Mouse (Mus musculus): ENCODE results near the gene Cask. TPM values are rescaled to one million over a fixed set of nuclear protein-coding genes. Genes with fewer than 3 reads are reported as not detected.
A peak's percentile ranks its signal among the peaks of the same experiment; 100 is the strongest.

The Cask gene
- total and polyA plus RNA-seq, 3 experiments: 1.8 to 16.2 (median 15.7) TPM

DNA sequence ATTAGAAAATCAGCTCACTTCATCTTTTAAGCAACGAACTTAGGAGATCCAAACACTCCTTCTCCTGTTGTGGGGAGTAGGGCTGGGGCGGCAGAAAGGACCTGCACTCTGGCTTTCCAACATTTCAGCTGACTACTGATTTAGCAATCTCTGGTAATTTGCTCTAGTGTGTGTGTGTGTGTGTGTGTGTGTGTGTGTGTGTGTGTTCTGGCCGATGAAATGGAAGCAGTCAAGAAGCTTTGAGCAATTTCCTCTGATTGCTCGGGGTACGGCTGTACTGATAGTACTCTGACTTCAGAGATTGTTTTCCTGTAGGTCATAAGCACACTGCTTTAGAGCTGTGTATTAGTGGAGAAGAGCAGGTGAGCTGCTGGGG is 331.8 kb downstream of the Cask start:
- DNase-seq: peak in 1 of 2 experiments; percentile 45
- Histone ChIP-seq H3K36me3 (ENCODE audit: control insufficient read depth, insufficient read depth, low read length) (no peaks in the 10 kb centered on the region), H3K4me1 (ENCODE audit: control insufficient read depth, insufficient read depth, low read length) (peaks cover 13% of the 10 kb centered on the region), H3K79me2 (replicated peaks; ENCODE audit: control insufficient read depth, insufficient read depth, low read length) (no peaks in the 10 kb centered on the region), H3K9ac (ENCODE audit: low read depth, low read length) (no peak overlapping the region), H3K27me3 (ENCODE audit: control insufficient read depth, insufficient read depth, low read length) (no peaks in the 10 kb centered on the region), H3K27ac (peak overlapping the region; percentile 55), H3K4me3 (no peak overlapping the region)
- intact Hi-C loops (cut with DNase I): loop anchor here (2.0 to 5.0 kb wide), 2 partner anchors 135 to 237 kb away; partner anchors contain the start of gene Ddx3x
- TF ChIP-seq POLR2A (IDR thresholded peaks at IDR 0.05; ENCODE audit: insufficient read depth, low read depth, low read length) (no peak), CTCF (IDR thresholded peaks at IDR 0.05) (no peak), EP300 (IDR thresholded peaks at IDR 0.05; ENCODE audit: insufficient read depth, low read depth, low read length) (no peak)
- WGBS: 28% methylated on average over 5 of the region's 5 CpGs

DNA sequence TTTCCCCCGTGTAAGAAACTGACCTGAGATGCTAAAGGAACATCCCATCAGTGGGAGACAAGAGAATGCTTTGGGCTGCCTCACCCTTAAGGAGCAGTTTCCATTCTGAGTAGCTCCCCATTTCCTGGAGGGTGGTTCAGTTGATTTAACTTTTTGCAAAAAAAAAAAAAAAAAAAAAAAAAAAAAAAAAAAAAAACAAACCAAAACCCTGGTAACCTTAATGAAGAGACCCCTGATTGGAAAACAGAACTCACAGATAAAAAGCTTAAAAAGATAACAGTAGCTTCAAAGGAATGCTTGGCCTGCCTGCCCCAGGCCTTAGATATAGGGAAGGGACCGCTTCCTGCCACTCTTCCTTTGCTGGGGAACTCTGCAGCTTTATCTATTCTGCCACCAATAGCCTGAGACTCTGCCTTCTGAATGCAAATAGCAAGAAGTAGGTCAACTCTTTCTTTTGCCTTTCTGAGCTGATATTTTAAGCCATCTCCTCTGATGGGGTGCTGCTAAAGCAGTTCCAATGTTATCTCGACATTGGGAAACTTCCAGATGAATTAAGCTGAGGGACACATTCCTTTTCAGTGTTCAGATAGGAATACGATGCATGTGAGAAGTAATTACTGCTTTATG is 332.3 kb downstream of the Cask start:
- TF ChIP-seq EP300 (IDR thresholded peaks at IDR 0.05; ENCODE audit: insufficient read depth, low read depth, low read length) (no peak), CTCF (IDR thresholded peaks at IDR 0.05) (no peak), POLR2A (IDR thresholded peaks at IDR 0.05; ENCODE audit: insufficient read depth, low read depth, low read length) (no peak)
- intact Hi-C loops (cut with DNase I): loop anchor here (2.0 to 5.0 kb wide), 2 partner anchors 136 to 237 kb away; partner anchors contain the start of gene Ddx3x
- H3K36me3 ChIP-seq (ENCODE audit: control insufficient read depth, insufficient read depth, low read length): no peaks in the 10 kb centered on the region
- no peak for DNase-seq
- H3K4me1 ChIP-seq (ENCODE audit: control insufficient read depth, insufficient read depth, low read length): peaks cover 13% of the 10 kb centered on the region
- H3K27me3 ChIP-seq (ENCODE audit: control insufficient read depth, insufficient read depth, low read length): no peaks in the 10 kb centered on the region
- peak overlapping the region; percentile 55 for H3K27ac ChIP-seq
- no peak overlapping the region for H3K9ac ChIP-seq (ENCODE audit: low read depth, low read length)
- no peaks in the 10 kb centered on the region for H3K79me2 ChIP-seq (replicated peaks; ENCODE audit: control insufficient read depth, insufficient read depth, low read length)
- no peak overlapping the region for H3K4me3 ChIP-seq
- WGBS: 35% methylated on average over 4 of the region's 4 CpGs

GRCm38 (mm10) chrX:13518019-13518418 is 333.1 kb downstream of the Cask start:
- H3K9ac ChIP-seq (ENCODE audit: low read depth, low read length): no peak overlapping the region
- peak in 1 of 2 experiments; percentile 17 for DNase-seq
- WGBS: 51% methylated on average over 10 of the region's 10 CpGs
- H3K4me3 ChIP-seq: no peak overlapping the region
- TF ChIP-seq EP300 (IDR thresholded peaks at IDR 0.05; ENCODE audit: insufficient read depth, low read depth, low read length): no peak
- TF ChIP-seq POLR2A (IDR thresholded peaks at IDR 0.05; ENCODE audit: insufficient read depth, low read depth, low read length): no peak
- no peak for TF ChIP-seq CTCF (IDR thresholded peaks at IDR 0.05)
- peak overlapping the region; percentile 4 for H3K27ac ChIP-seq
- H3K27me3 ChIP-seq (ENCODE audit: control insufficient read depth, insufficient read depth, low read length): no peaks in the 10 kb centered on the region
- peaks cover 13% of the 10 kb centered on the region for H3K4me1 ChIP-seq (ENCODE audit: control insufficient read depth, insufficient read depth, low read length)
- no peaks in the 10 kb centered on the region for H3K79me2 ChIP-seq (replicated peaks; ENCODE audit: control insufficient read depth, insufficient read depth, low read length)
- no peaks in the 10 kb centered on the region for H3K36me3 ChIP-seq (ENCODE audit: control insufficient read depth, insufficient read depth, low read length)
- intact Hi-C loops (cut with DNase I): loop anchor here (2.0 to 5.0 kb wide), 2 partner anchors 137 to 236 kb away; partner anchors contain the start of gene Ddx3x

GRCm38 (mm10) chrX:13516451-13516850 is 334.7 kb downstream of the Cask start:
- WGBS: 87% methylated on average over 6 of the region's 6 CpGs
- no peak overlapping the region for H3K27ac ChIP-seq
- intact Hi-C loops (cut with DNase I): loop anchor here (5.0 kb wide), 1 partner anchor 234 kb away; the partner anchor contains the start of gene Ddx3x
- no peak for DNase-seq
- H3K79me2 ChIP-seq (replicated peaks; ENCODE audit: control insufficient read depth, insufficient read depth, low read length): no peaks in the 10 kb centered on the region
- TF ChIP-seq POLR2A (IDR thresholded peaks at IDR 0.05; ENCODE audit: insufficient read depth, low read depth, low read length) (no peak), EP300 (IDR thresholded peaks at IDR 0.05; ENCODE audit: insufficient read depth, low read depth, low read length) (no peak), CTCF (IDR thresholded peaks at IDR 0.05) (no peak)
- peaks cover 11% of the 10 kb centered on the region for H3K4me1 ChIP-seq (ENCODE audit: control insufficient read depth, insufficient read depth, low read length)
- no peaks in the 10 kb centered on the region for H3K27me3 ChIP-seq (ENCODE audit: control insufficient read depth, insufficient read depth, low read length)
- H3K9ac ChIP-seq (ENCODE audit: low read depth, low read length): no peak overlapping the region
- H3K4me3 ChIP-seq: no peak overlapping the region
- no peaks in the 10 kb centered on the region for H3K36me3 ChIP-seq (ENCODE audit: control insufficient read depth, insufficient read depth, low read length)

DNA sequence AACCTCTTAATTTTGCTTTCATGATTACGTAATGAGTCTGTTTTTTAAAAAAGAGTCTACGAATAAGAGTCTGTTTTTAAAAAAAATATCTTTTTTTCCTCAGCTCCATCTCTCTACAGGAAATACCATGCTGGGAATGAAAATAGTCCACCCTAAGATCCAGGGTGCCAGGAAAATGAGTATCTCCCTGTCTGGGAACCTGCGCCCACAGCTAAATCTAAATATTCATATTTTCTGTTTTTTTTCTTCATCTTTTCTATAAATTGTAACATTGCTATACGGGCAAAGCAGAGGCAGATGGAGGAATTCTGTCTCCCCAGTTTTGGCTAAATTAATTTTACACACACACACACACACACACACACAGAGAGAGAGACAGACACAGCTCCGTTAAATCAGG is 337.3 kb downstream of the Cask start:
- H3K4me1 ChIP-seq (ENCODE audit: control insufficient read depth, insufficient read depth, low read length): peaks cover 3% of the 10 kb centered on the region
- DNase-seq: no peak
- no peaks in the 10 kb centered on the region for H3K36me3 ChIP-seq (ENCODE audit: control insufficient read depth, insufficient read depth, low read length)
- WGBS: 79% methylated on average over 5 of the region's 5 CpGs
- TF ChIP-seq POLR2A (IDR thresholded peaks at IDR 0.05; ENCODE audit: insufficient read depth, low read depth, low read length) (no peak), EP300 (IDR thresholded peaks at IDR 0.05; ENCODE audit: insufficient read depth, low read depth, low read length) (no peak), CTCF (IDR thresholded peaks at IDR 0.05) (no peak)
- no peaks in the 10 kb centered on the region for H3K27me3 ChIP-seq (ENCODE audit: control insufficient read depth, insufficient read depth, low read length)
- H3K4me3 ChIP-seq: no peak overlapping the region
- no peak overlapping the region for H3K27ac ChIP-seq
- intact Hi-C loops (cut with DNase I): loop anchor here (2.0 kb wide), 1 partner anchor 289 kb away; no protein-coding TSS in a partner anchor
- H3K9ac ChIP-seq (ENCODE audit: low read depth, low read length): no peak overlapping the region
- H3K79me2 ChIP-seq (replicated peaks; ENCODE audit: control insufficient read depth, insufficient read depth, low read length): no peaks in the 10 kb centered on the region

DNA sequence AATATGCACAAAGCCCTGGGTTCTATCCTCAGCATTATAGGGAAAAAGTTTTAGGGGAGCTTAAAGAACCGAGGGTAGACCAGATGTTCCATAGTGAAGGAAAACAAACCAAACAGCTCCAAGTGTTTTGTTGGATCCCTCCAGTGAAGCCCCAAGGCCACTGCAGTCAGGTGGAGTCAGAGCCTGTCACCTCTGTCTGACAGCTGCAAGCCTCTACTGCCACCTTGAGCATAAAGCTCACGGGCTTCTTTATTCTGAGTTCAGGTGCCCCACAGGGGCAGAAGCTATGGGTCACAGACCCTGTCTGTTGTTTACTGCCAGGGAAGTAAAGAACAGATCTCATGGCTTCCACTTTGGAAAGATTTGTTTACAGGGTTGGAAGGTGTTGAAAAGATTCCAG is 338.0 kb downstream of the Cask start:
- DNase-seq: peak in 1 of 2 experiments; percentile 14
- Histone ChIP-seq H3K27me3 (ENCODE audit: control insufficient read depth, insufficient read depth, low read length) (no peaks in the 10 kb centered on the region), H3K9ac (ENCODE audit: low read depth, low read length) (no peak overlapping the region), H3K36me3 (ENCODE audit: control insufficient read depth, insufficient read depth, low read length) (no peaks in the 10 kb centered on the region), H3K4me1 (ENCODE audit: control insufficient read depth, insufficient read depth, low read length) (peaks cover 3% of the 10 kb centered on the region), H3K4me3 (no peak overlapping the region), H3K79me2 (replicated peaks; ENCODE audit: control insufficient read depth, insufficient read depth, low read length) (no peaks in the 10 kb centered on the region), H3K27ac (no peak overlapping the region)
- 44% methylated on average over 2 of the region's 2 CpGs for WGBS
- intact Hi-C loops (cut with DNase I): loop anchor here (2.0 kb wide), 1 partner anchor 288 kb away; no protein-coding TSS in a partner anchor
- TF ChIP-seq CTCF (IDR thresholded peaks at IDR 0.05): peak; percentile 71
- TF ChIP-seq POLR2A (IDR thresholded peaks at IDR 0.05; ENCODE audit: insufficient read depth, low read depth, low read length): no peak

Data from heart, adult 2 months (tissue).